Mouse (Mus musculus) liver, postnatal 0 days (tissue): ENCODE results near the gene Evi5.

ENCODE experiments used
- CTCF ChIP-seq: sonication (generic); IDR thresholded peaks from 2 replicates; pipeline ENCODE4 v1.5.1; 2016; ENCODE audit warnings: antibody characterized with exemption, low read depth
- EP300 ChIP-seq: IDR thresholded peaks from 2 replicates; pipeline ENCODE4 v1.6.1; 2016; ENCODE audit warnings: antibody characterized with exemption, low read depth, mild to moderate bottlenecking

GRCm38 (mm10) chr5:107759121-107759520 is 115.8 kb downstream of the Evi5 start:
- TF ChIP-seq CTCF = no peak
- TF ChIP-seq EP300 = peak; percentile 97
